Mouse (Mus musculus) midbrain, embryonic 16.5 days (tissue): Measurements from ENCODE around the gene Tmem171. TPM values are rescaled to one million over a fixed set of nuclear protein-coding genes. Genes with fewer than 3 reads are reported as not detected.
A peak's percentile ranks its signal among the peaks of the same experiment; 100 is the strongest.

Experiments
- ATAC-seq: fragments of 200-750 bp; cut with Nextera tagmentation; 2 replicates; pipeline ENCODE4 v1.8.0; 2017; ENCODE audit warnings: moderate TSS enrichment
- H3K27ac ChIP-seq: fragments of 300-500 bp; sonication (generic); 2 replicates; pipeline ENCODE4 v1.5.1; 2014; ENCODE audit warnings: mild to moderate bottlenecking, low read length, mixed read lengths
- H3K27me3 ChIP-seq: fragments of 300-500 bp; sonication (generic); 2 replicates; pipeline ENCODE4 v1.6.1; 2014; ENCODE audit warnings: low read depth, low read length, mixed read lengths; ENCODE audit not compliant: control insufficient read depth, insufficient read depth
- H3K36me3 ChIP-seq: fragments of 300-500 bp; sonication (generic); 2 replicates; pipeline ENCODE4 v1.6.1; 2014; ENCODE audit warnings: mild to moderate bottlenecking, low read length, moderate library complexity, mixed read lengths; ENCODE audit not compliant: control insufficient read depth, insufficient read depth
- H3K4me1 ChIP-seq: fragments of 300-500 bp; sonication (generic); 2 replicates; pipeline ENCODE4 v1.6.1; 2014; ENCODE audit warnings: mild to moderate bottlenecking, low read length, mixed read lengths; ENCODE audit not compliant: control insufficient read depth, insufficient read depth
- H3K4me2 ChIP-seq: fragments of 300-500 bp; sonication (generic); 2 replicates; pipeline ENCODE4 v1.6.1; 2014; ENCODE audit warnings: mild to moderate bottlenecking, low read length, mixed read lengths
- H3K4me3 ChIP-seq: fragments of 300-500 bp; sonication (generic); 2 replicates; pipeline ENCODE4 v1.5.1; 2014; ENCODE audit warnings: low read depth, mild to moderate bottlenecking, low read length, moderate library complexity, mixed read lengths
- H3K9ac ChIP-seq: fragments of 300-500 bp; sonication (generic); 2 replicates; pipeline ENCODE4 v1.6.1; 2014; ENCODE audit warnings: low read depth, low read length, mixed read lengths
- H3K9me3 ChIP-seq: fragments of 300-500 bp; sonication (generic); replicated peaks from 2 replicates; pipeline ENCODE4 v1.6.1; 2014; ENCODE audit warnings: mild to moderate bottlenecking, low read length, mixed read lengths; ENCODE audit not compliant: control insufficient read depth, poor library complexity, severe bottlenecking
- WGBS: fragments of 180-500 bp; shearing (Covaris S2); extraction: QIAGEN DNeasy Blood & Tissue Kit; methylation state at CpG from one replicate; pipeline ENCODE4 v1.1.7; 2014; 5-methylcytosine and 5-hydroxymethylcytosine counted together
- polyA plus RNA-seq: library from polyadenylated mRNA; unstranded; fragments of >200 nt; fragmentation: Nextera tagmentation; extraction: Ambion mirVana; gene quantifications from 2 replicates; pipeline ENCODE4 v1.2.1, GENCODE M21; 2015

Tmem171 gene
- polyA plus RNA-seq, result not detected in 2 replicates

DNA sequence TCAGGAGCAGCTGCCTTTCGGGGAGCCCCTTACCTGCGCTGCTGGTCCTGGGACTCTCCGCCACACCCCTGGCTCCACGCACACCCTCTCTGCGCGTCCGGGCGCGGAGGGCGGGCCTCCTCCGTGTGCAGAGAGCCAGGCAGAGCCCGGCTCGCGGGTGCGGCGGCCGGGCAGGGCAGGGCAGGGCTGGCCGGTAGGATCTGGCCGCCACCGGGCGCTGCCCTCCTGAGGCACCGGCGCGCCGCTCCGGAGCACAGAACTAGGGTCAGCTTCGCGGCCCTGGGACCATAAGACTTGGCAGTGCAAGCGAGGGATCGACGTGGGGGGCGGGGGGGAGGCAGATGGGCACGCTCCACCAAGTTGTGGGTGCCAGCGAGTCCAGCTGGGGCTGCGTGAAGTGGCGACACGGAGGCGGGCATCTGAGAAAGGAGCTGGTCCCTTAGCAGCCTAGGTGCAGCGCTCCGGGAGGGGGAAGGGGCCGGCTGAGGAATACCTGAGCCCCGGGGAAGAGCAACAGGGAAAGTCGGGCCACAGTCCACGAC is at the start of gene Tmem171:
TSS of gene Tmem171 (minus strand) at position 62 of the 542 bp plus-strand sequence.
- WGBS, result 7% methylated on average over 36 of the region's 44 CpGs
- Histone ChIP-seq H3K4me2 (peak within 1 kb of the TSS; percentile 81), H3K27me3 (peaks cover 21% of the 10 kb centered on the region), H3K4me3 (peak within 1 kb of the TSS; percentile 40), H3K4me1 (peaks cover 4% of the 10 kb centered on the region; the same call in 1 of the 2 replicates), H3K9me3 (no peaks in the 10 kb centered on the region), H3K27ac (no peak within 1 kb of the TSS), H3K36me3 (no peaks in the 10 kb centered on the region), H3K9ac (peak within 1 kb of the TSS; percentile 51)
- no peak for ATAC-seq

GRCm38 (mm10) chr13:98743829-98744228 is 49.2 kb upstream of the Tmem171 start:
- Histone ChIP-seq H3K27ac (no peak overlapping the region), H3K4me3 (no peak overlapping the region), H3K36me3 (peaks cover 18% of the 10 kb centered on the region), H3K9me3 (no peaks in the 10 kb centered on the region), H3K4me1 (no peaks in the 10 kb centered on the region), H3K9ac (no peak overlapping the region), H3K27me3 (no peaks in the 10 kb centered on the region), H3K4me2 (no peak overlapping the region)
- no peak for ATAC-seq

DNA sequence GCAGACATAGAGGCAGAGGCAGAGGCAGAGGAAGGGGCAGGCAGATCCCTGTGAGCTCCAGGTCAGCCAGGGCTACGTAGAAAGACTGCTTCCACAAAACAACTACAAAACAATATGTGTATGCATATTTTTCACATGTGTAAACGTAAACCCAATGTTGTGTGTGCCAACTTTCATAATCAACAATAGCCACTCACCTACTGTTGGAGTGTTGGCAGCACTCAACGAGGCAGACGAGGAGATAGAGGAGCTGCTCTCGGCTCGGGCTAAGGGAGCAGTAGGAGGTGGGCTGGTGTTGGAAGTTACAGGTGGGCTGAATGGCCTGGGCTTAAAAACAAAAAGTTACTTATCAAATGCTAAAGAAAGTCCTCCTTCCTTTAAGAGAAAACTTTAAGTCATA is 48.6 kb upstream of the Tmem171 start:
- Histone ChIP-seq H3K9ac (no peak overlapping the region), H3K4me2 (no peak overlapping the region), H3K27me3 (no peaks in the 10 kb centered on the region), H3K4me1 (no peaks in the 10 kb centered on the region), H3K4me3 (no peak overlapping the region), H3K9me3 (no peaks in the 10 kb centered on the region), H3K36me3 (peaks cover 18% of the 10 kb centered on the region), H3K27ac (no peak overlapping the region)
- 93% methylated on average over 6 of the region's 6 CpGs for WGBS
- no peak for ATAC-seq

DNA sequence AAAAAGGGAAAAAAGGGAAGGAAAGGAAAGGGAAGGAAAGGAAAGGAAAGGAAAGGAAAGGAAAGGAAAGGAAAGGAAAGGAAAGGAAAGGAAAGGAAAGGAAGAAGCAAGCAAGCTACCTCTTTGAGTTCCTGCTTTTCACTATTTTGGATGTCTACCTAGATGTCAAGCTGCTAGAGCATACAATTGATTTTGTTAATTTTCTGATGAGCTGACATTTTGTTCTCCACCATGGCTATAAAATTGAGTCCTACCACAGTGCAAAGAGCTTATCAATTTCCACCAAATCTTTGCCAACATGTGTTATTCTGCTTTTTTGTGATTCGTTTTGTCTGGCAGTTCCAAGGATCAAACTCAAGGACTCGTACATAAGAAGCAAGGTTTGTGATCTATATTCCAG is 43.6 kb upstream of the Tmem171 start:
- H3K4me1 ChIP-seq, result no peaks in the 10 kb centered on the region
- 94% methylated on average over 2 of the region's 2 CpGs for WGBS
- H3K27ac ChIP-seq, result no peak overlapping the region
- H3K9me3 ChIP-seq, result no peaks in the 10 kb centered on the region
- H3K27me3 ChIP-seq, result no peaks in the 10 kb centered on the region
- no peak overlapping the region for H3K4me2 ChIP-seq
- no peak overlapping the region for H3K9ac ChIP-seq
- no peak overlapping the region for H3K4me3 ChIP-seq
- no peak for ATAC-seq
- H3K36me3 ChIP-seq, result peaks cover 7% of the 10 kb centered on the region; the same call in 1 of the 2 replicates

- no peak overlapping the region for H3K4me2 ChIP-seq
- H3K4me1 ChIP-seq, result no peaks in the 10 kb centered on the region
- no peak for ATAC-seq
- 48% methylated on average over 3 of the region's 3 CpGs for WGBS
- H3K36me3 ChIP-seq, result peaks cover 9% of the 10 kb centered on the region; the same call in 1 of the 2 replicates
- H3K27me3 ChIP-seq, result no peaks in the 10 kb centered on the region
- no peak overlapping the region for H3K27ac ChIP-seq
- H3K4me3 ChIP-seq, result no peak overlapping the region
- H3K9me3 ChIP-seq, result no peaks in the 10 kb centered on the region
- no peak overlapping the region for H3K9ac ChIP-seq
Observed at GRCm38 (mm10) chr13:98733292-98733691, 38.7 kb upstream of the Tmem171 start.

- H3K4me3 ChIP-seq, result no peak overlapping the region
- H3K27me3 ChIP-seq, result no peaks in the 10 kb centered on the region
- no peak overlapping the region for H3K27ac ChIP-seq
- no peak for ATAC-seq
- no peak overlapping the region for H3K4me2 ChIP-seq
- H3K4me1 ChIP-seq, result no peaks in the 10 kb centered on the region
- WGBS, result 93% methylated on average over 1 of the region's 1 CpGs
- H3K36me3 ChIP-seq, result peaks cover 12% of the 10 kb centered on the region; the same call in 1 of the 2 replicates
- no peak overlapping the region for H3K9ac ChIP-seq
- no peaks in the 10 kb centered on the region for H3K9me3 ChIP-seq
Observed at GRCm38 (mm10) chr13:98729271-98730062, 34.8 kb upstream of the Tmem171 start.

GRCm38 (mm10) chr13:98726494-98726893 is 31.9 kb upstream of the Tmem171 start:
- H3K4me1 ChIP-seq, result no peaks in the 10 kb centered on the region
- no peak overlapping the region for H3K27ac ChIP-seq
- no peaks in the 10 kb centered on the region for H3K27me3 ChIP-seq
- WGBS, result 57% methylated on average over 4 of the region's 4 CpGs
- no peak overlapping the region for H3K4me3 ChIP-seq
- H3K9ac ChIP-seq, result no peak overlapping the region
- no peak overlapping the region for H3K4me2 ChIP-seq
- ATAC-seq, result no peak
- H3K36me3 ChIP-seq, result peaks cover 6% of the 10 kb centered on the region; the same call in 1 of the 2 replicates
- no peaks in the 10 kb centered on the region for H3K9me3 ChIP-seq

DNA sequence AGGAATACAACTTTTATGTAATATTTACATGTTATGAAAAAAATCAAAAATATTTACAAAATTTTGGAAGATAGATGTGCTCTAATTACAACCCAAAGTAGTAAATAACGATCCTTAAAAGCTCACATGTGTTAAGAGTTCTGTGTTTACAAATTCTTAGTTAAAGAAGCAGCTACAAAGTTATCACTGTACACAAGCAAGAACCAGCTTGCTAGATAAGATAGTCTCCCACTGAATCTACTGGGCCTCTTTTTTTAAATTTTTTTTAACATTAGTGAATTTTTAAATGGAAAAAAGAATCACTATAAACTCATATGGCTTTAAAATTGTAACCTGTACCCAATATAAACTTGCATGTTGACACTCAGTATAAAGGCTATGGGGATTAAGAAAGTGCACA is 28.8 kb upstream of the Tmem171 start:
- 96% methylated on average over 1 of the region's 1 CpGs for WGBS
- H3K9ac ChIP-seq, result no peak overlapping the region
- no peak overlapping the region for H3K4me3 ChIP-seq

GRCm38 (mm10) chr13:98722296-98722695 is 27.7 kb upstream of the Tmem171 start:
- H3K4me3 ChIP-seq, result no peak overlapping the region
- H3K27ac ChIP-seq, result no peak overlapping the region
- H3K36me3 ChIP-seq, result peaks cover 6% of the 10 kb centered on the region; the same call in 1 of the 2 replicates
- H3K4me1 ChIP-seq, result no peaks in the 10 kb centered on the region
- no peak for ATAC-seq
- no peak overlapping the region for H3K4me2 ChIP-seq
- 45% methylated on average over 1 of the region's 1 CpGs for WGBS
- H3K9me3 ChIP-seq, result no peaks in the 10 kb centered on the region
- H3K27me3 ChIP-seq, result no peaks in the 10 kb centered on the region
- no peak overlapping the region for H3K9ac ChIP-seq

More for the DNA sequence above, 28.8 kb upstream of the Tmem171 start:
- no peak for ATAC-seq
- H3K27me3 ChIP-seq, result no peaks in the 10 kb centered on the region
- H3K27ac ChIP-seq, result no peak overlapping the region
- no peaks in the 10 kb centered on the region for H3K4me1 ChIP-seq
- H3K36me3 ChIP-seq, result peaks cover 6% of the 10 kb centered on the region; the same call in 1 of the 2 replicates
- H3K4me2 ChIP-seq, result no peak overlapping the region
- H3K9me3 ChIP-seq, result no peaks in the 10 kb centered on the region
